Mouse (Mus musculus): Measurements from ENCODE around the gene Akr1b3. TPM values are rescaled to one million over a fixed set of nuclear protein-coding genes. Genes with fewer than 3 reads are reported as not detected.
A peak's percentile ranks its signal among the peaks of the same experiment; 100 is the strongest.

Akr1b3 gene
- polyA plus RNA-seq, 1 experiment from 2014 or later: 438 TPM

- TF ChIP-seq CTCF (IDR thresholded peaks at IDR 0.05; ENCODE audit: low read depth): no peak
- H3K9me3 ChIP-seq (replicated peaks; ENCODE audit: low read length): no peaks in the 10 kb centered on the region
- WGBS: 63% methylated on average over 11 of the region's 11 CpGs
- H3K36me3 ChIP-seq (ENCODE audit: insufficient read depth, low read length): no peaks in the 10 kb centered on the region
- no peak overlapping the region for H3K27ac ChIP-seq
- no peaks in the 10 kb centered on the region for H3K4me1 ChIP-seq (replicated peaks; ENCODE audit: insufficient read depth, low read length)
- no peak; the same call in 1 of the 2 replicates for ATAC-seq (replicated peaks; ENCODE audit: low FRiP score, low read depth)
- no peak overlapping the region for H3K4me2 ChIP-seq (ENCODE audit: low read length)
- H3K4me3 ChIP-seq (replicated peaks; ENCODE audit: low read depth, low read length): no peak overlapping the region
- no peak overlapping the region for H3K9ac ChIP-seq (ENCODE audit: low read depth, low read length)
- DNase-seq (ENCODE audit: low spot score): no peak
- no peaks in the 10 kb centered on the region for H3K27me3 ChIP-seq (ENCODE audit: insufficient read depth, low read length)
These were observed 24.9 kb downstream of the Akr1b3 start for GRCm38 (mm10) chr6:34292196-34292881.

- Histone ChIP-seq H3K4me3 (replicated peaks; ENCODE audit: low read depth, low read length) (no peak overlapping the region), H3K9me3 (replicated peaks; ENCODE audit: low read length) (no peaks in the 10 kb centered on the region), H3K27ac (no peak overlapping the region), H3K4me1 (replicated peaks; ENCODE audit: insufficient read depth, low read length) (no peaks in the 10 kb centered on the region), H3K9ac (ENCODE audit: low read depth, low read length) (no peak overlapping the region), H3K4me2 (ENCODE audit: low read length) (no peak overlapping the region), H3K36me3 (ENCODE audit: insufficient read depth, low read length) (no peaks in the 10 kb centered on the region), H3K27me3 (ENCODE audit: insufficient read depth, low read length) (no peaks in the 10 kb centered on the region)
- ATAC-seq (replicated peaks; ENCODE audit: low FRiP score, low read depth) (no peak), DNase-seq (ENCODE audit: low spot score) (no peak)
- TF ChIP-seq CTCF (IDR thresholded peaks at IDR 0.05; ENCODE audit: low read depth): no peak
- 84% methylated on average over 8 of the region's 8 CpGs for WGBS
These were observed 26.6 kb downstream of the Akr1b3 start for GRCm38 (mm10) chr6:34290681-34291080.

- Histone ChIP-seq H3K27me3 (ENCODE audit: insufficient read depth, low read length) (no peaks in the 10 kb centered on the region), H3K9ac (ENCODE audit: low read depth, low read length) (no peak overlapping the region), H3K9me3 (replicated peaks; ENCODE audit: low read length) (no peaks in the 10 kb centered on the region), H3K4me2 (ENCODE audit: low read length) (no peak overlapping the region), H3K4me1 (replicated peaks; ENCODE audit: insufficient read depth, low read length) (no peaks in the 10 kb centered on the region), H3K27ac (no peak overlapping the region), H3K36me3 (ENCODE audit: insufficient read depth, low read length) (no peaks in the 10 kb centered on the region), H3K4me3 (replicated peaks; ENCODE audit: low read depth, low read length) (no peak overlapping the region)
- 89% methylated on average over 17 of the region's 17 CpGs for WGBS
- no peak for ATAC-seq (replicated peaks; ENCODE audit: low FRiP score, low read depth)
- DNase-seq (ENCODE audit: low spot score): no peak
- TF ChIP-seq CTCF (IDR thresholded peaks at IDR 0.05; ENCODE audit: low read depth): no peak
These were observed 27.2 kb downstream of the Akr1b3 start for GRCm38 (mm10) chr6:34290091-34290490.

- 84% methylated on average over 10 of the region's 10 CpGs for WGBS
- H3K4me2 ChIP-seq (ENCODE audit: low read length): no peak overlapping the region
- H3K4me3 ChIP-seq (replicated peaks; ENCODE audit: low read depth, low read length): no peak overlapping the region
- no peaks in the 10 kb centered on the region for H3K36me3 ChIP-seq (ENCODE audit: insufficient read depth, low read length)
- no peaks in the 10 kb centered on the region for H3K27me3 ChIP-seq (ENCODE audit: insufficient read depth, low read length)
- DNase-seq (ENCODE audit: low spot score): no peak
- no peak for TF ChIP-seq CTCF (IDR thresholded peaks at IDR 0.05; ENCODE audit: low read depth)
- H3K27ac ChIP-seq: no peak overlapping the region
- H3K9ac ChIP-seq (ENCODE audit: low read depth, low read length): no peak overlapping the region
- ATAC-seq (replicated peaks; ENCODE audit: low FRiP score, low read depth): no peak
- no peaks in the 10 kb centered on the region for H3K9me3 ChIP-seq (replicated peaks; ENCODE audit: low read length)
- no peaks in the 10 kb centered on the region for H3K4me1 ChIP-seq (replicated peaks; ENCODE audit: insufficient read depth, low read length)
These were observed 29.2 kb downstream of the Akr1b3 start for GRCm38 (mm10) chr6:34288098-34288497.

- H3K9ac ChIP-seq (ENCODE audit: low read depth, low read length): no peak overlapping the region
- DNase-seq (ENCODE audit: low spot score): no peak
- no peak for TF ChIP-seq CTCF (IDR thresholded peaks at IDR 0.05; ENCODE audit: low read depth)
- WGBS: 69% methylated on average over 3 of the region's 3 CpGs
- no peak overlapping the region for H3K4me3 ChIP-seq (replicated peaks; ENCODE audit: low read depth, low read length)
- no peaks in the 10 kb centered on the region for H3K9me3 ChIP-seq (replicated peaks; ENCODE audit: low read length)
- H3K27me3 ChIP-seq (ENCODE audit: insufficient read depth, low read length): no peaks in the 10 kb centered on the region
- no peak overlapping the region for H3K27ac ChIP-seq
- H3K36me3 ChIP-seq (ENCODE audit: insufficient read depth, low read length): no peaks in the 10 kb centered on the region
- H3K4me2 ChIP-seq (ENCODE audit: low read length): no peak overlapping the region
- ATAC-seq (replicated peaks; ENCODE audit: low FRiP score, low read depth): no peak
- no peaks in the 10 kb centered on the region for H3K4me1 ChIP-seq (replicated peaks; ENCODE audit: insufficient read depth, low read length)
These were observed 30.4 kb downstream of the Akr1b3 start for GRCm38 (mm10) chr6:34286841-34287240.

- ATAC-seq (replicated peaks; ENCODE audit: low FRiP score, low read depth) (no peak), DNase-seq (ENCODE audit: low spot score) (no peak)
- TF ChIP-seq CTCF (IDR thresholded peaks at IDR 0.05; ENCODE audit: low read depth): no peak
- Histone ChIP-seq H3K27me3 (ENCODE audit: insufficient read depth, low read length) (no peaks in the 10 kb centered on the region), H3K9ac (ENCODE audit: low read depth, low read length) (no peak overlapping the region), H3K27ac (no peak overlapping the region), H3K9me3 (replicated peaks; ENCODE audit: low read length) (no peaks in the 10 kb centered on the region), H3K4me1 (replicated peaks; ENCODE audit: insufficient read depth, low read length) (no peaks in the 10 kb centered on the region), H3K36me3 (ENCODE audit: insufficient read depth, low read length) (no peaks in the 10 kb centered on the region), H3K4me2 (ENCODE audit: low read length) (no peak overlapping the region), H3K4me3 (replicated peaks; ENCODE audit: low read depth, low read length) (no peak overlapping the region)
- 81% methylated on average over 5 of the region's 5 CpGs for WGBS
These were observed 38.9 kb downstream of the Akr1b3 start for GRCm38 (mm10) chr6:34278385-34278784.

- ATAC-seq (replicated peaks; ENCODE audit: low FRiP score, low read depth): no peak
- peak; percentile 87 for TF ChIP-seq CTCF (IDR thresholded peaks at IDR 0.05; ENCODE audit: low read depth)
- 26% methylated on average over 9 of the region's 9 CpGs for WGBS
These were observed 39.6 kb downstream of the Akr1b3 start for GRCm38 (mm10) chr6:34277665-34278064.

More at GRCm38 (mm10) chr6:34277665-34278064, 39.6 kb downstream of the Akr1b3 start:
- Histone ChIP-seq H3K4me3 (replicated peaks; ENCODE audit: low read depth, low read length) (no peak overlapping the region), H3K27ac (no peak overlapping the region), H3K36me3 (ENCODE audit: insufficient read depth, low read length) (no peaks in the 10 kb centered on the region), H3K4me1 (replicated peaks; ENCODE audit: insufficient read depth, low read length) (no peaks in the 10 kb centered on the region), H3K4me2 (ENCODE audit: low read length) (no peak overlapping the region), H3K9ac (ENCODE audit: low read depth, low read length) (no peak overlapping the region), H3K27me3 (ENCODE audit: insufficient read depth, low read length) (no peaks in the 10 kb centered on the region), H3K9me3 (replicated peaks; ENCODE audit: low read length) (no peaks in the 10 kb centered on the region)
- peak; percentile 67 for DNase-seq (ENCODE audit: low spot score)
